Mouse (Mus musculus): ENCODE data around the gene Cyp46a1.

GRCm38 (mm10) chr12:108352371-108353136 lies 18.4 kb downstream of the Cyp46a1 start:
- TF ChIP-seq CTCF (IDR thresholded peaks at IDR 0.05; ENCODE audit: borderline replicate concordance, extremely low read depth, insufficient read depth, insufficient read length): no peak
- no peak for TF ChIP-seq POLR2A (IDR thresholded peaks at IDR 0.05; ENCODE audit: borderline replicate concordance, extremely low read depth, insufficient read depth, insufficient read length, poor library complexity, severe bottlenecking)
